Mouse (Mus musculus) ES-Bruce4 (cell line): ENCODE results near the gene Nxph3.

Experiments
- CTCF ChIP-seq: IDR thresholded peaks from one replicate; pipeline ENCODE4 v1.8.1; 2011; ENCODE audit warnings: low read depth, low read length
- EP300 ChIP-seq: IDR thresholded peaks from 2 replicates; pipeline ENCODE4 v1.6.1; 2011; ENCODE audit warnings: low read depth, low read length; ENCODE audit not compliant: insufficient read depth
- POLR2A ChIP-seq: IDR thresholded peaks from one replicate; pipeline ENCODE4 v1.8.1; 2011; ENCODE audit warnings: low read length; ENCODE audit not compliant: insufficient read depth

GRCm38 (mm10) chr11:95476323-95476722, 38.0 kb downstream of the Nxph3 start:
- TF ChIP-seq CTCF (no peak), EP300 (no peak), POLR2A (no peak)
